In the genomic region with DNA sequence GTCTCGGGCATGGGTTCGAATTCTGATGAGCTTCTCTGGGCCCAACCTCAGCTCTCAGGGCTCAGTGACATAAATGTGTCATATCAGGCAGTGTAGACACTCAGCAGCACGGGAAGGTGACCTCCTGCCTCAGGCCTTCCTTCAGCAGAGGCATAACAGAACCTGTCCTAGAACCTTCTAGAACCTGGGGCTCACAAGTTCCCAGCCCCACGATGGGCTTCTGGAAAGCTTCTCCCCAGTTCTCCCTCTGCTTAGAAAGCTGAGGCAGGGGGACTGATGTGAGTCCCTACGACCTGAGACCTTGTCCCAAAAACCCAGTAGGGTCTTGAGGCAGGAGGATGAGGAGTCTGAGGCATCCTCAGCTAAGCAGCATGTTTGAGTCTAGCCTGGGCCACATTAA, we compare ENCODE assay signal across 9 mouse cellular contexts. TPM values are rescaled to one million over a fixed set of nuclear protein-coding genes. Genes with fewer than 3 reads are reported as not detected.
DNase-seq lines count a peak whose midpoint lies in the region; ATAC-seq and TF ChIP-seq lines count a peak whose summit lies in the region.
"Had no signal": no experiment of that assay in that cellular context is flagged by ENCODE, and none has a peak within 500 bp of the region (broad histone marks: within the 10 kb centered on the region; RNA-seq: fewer than 3 reads in every experiment).

No protein-coding gene starts in this region.

- H3K27ac ChIP-seq in forebrain, embryonic 14.5 days (ENCODE audit: low read depth, low read length): peak overlapping the region; percentile 21; the same call in 1 of the 2 replicates
- H3K27ac ChIP-seq in forebrain, embryonic 15.5 days (replicated peaks): no peak overlapping the region
- peak overlapping the region; percentile 96 for H3K27ac ChIP-seq in layer of hippocampus, adult 2 months
- H3K27ac ChIP-seq in ES-Bruce4 (ENCODE audit: insufficient read depth, low read length): 0 out of 2 replicates have a peak overlapping the region, but pooled peaks have one; percentile 8
- H3K27ac ChIP-seq in limb, embryonic 15.5 days: peak overlapping the region; percentile 93

- no peak for TF ChIP-seq POLR2A in ES-Bruce4 (IDR thresholded peaks at IDR 0.05; ENCODE audit: insufficient read depth, low read length)

- no peak overlapping the region for H3K4me2 ChIP-seq in forebrain, embryonic 14.5 days (ENCODE audit: low read length)
- no peak overlapping the region for H3K4me2 ChIP-seq in forebrain, embryonic 15.5 days (replicated peaks)
- no peak overlapping the region for H3K4me2 ChIP-seq in limb, embryonic 15.5 days

- no peaks in the 10 kb centered on the region for H3K9me3 ChIP-seq in forebrain, embryonic 14.5 days (replicated peaks; ENCODE audit: control insufficient read depth, low read length)
- H3K9me3 ChIP-seq in forebrain, embryonic 15.5 days: no peaks in the 10 kb centered on the region
- no peaks in the 10 kb centered on the region for H3K9me3 ChIP-seq in ES-Bruce4 (replicated peaks; ENCODE audit: control insufficient read depth, insufficient read depth, low read length, poor library complexity, severe bottlenecking)
- H3K9me3 ChIP-seq in limb, embryonic 15.5 days: no peaks in the 10 kb centered on the region

- DNase-seq in forebrain, embryonic 14.5 days (ENCODE audit: low spot score): no peak
- DNase-seq in layer of hippocampus, adult 2 months (ENCODE audit: low spot score in 2 of 2): no peak
- DNase-seq in layer of hippocampus, adult 8-10 months (ENCODE audit: low spot score in 2 of 2): no peak
- no peak for DNase-seq in ovary, postnatal 36 days (ENCODE audit: low spot score)
- DNase-seq: B cell, adult 2 months had no signal

- H3K36me3 ChIP-seq in forebrain, embryonic 14.5 days (ENCODE audit: control insufficient read depth, insufficient read depth, low read length): peaks cover 10% of the 10 kb centered on the region
- H3K36me3 ChIP-seq in forebrain, embryonic 15.5 days: no peaks in the 10 kb centered on the region; the same call in 1 of the 2 replicates
- no peaks in the 10 kb centered on the region for H3K36me3 ChIP-seq in ES-Bruce4 (ENCODE audit: control insufficient read depth, insufficient read depth, low read length, poor library complexity, severe bottlenecking)
- peaks cover 43% of the 10 kb centered on the region for H3K36me3 ChIP-seq in limb, embryonic 15.5 days

- no peak overlapping the region for H3K9ac ChIP-seq in forebrain, embryonic 14.5 days (ENCODE audit: low read length)
- H3K9ac ChIP-seq in forebrain, embryonic 15.5 days (replicated peaks): no peak overlapping the region
- no peak overlapping the region for H3K9ac ChIP-seq in ES-Bruce4 (ENCODE audit: low read depth, poor library complexity, severe bottlenecking)
- H3K9ac ChIP-seq in limb, embryonic 15.5 days: no peak overlapping the region

- TF ChIP-seq EP300 in ES-Bruce4 (IDR thresholded peaks at IDR 0.05; ENCODE audit: insufficient read depth, low read depth, low read length): no peak

- H3K4me3 ChIP-seq in forebrain, embryonic 14.5 days (ENCODE audit: low read depth, low read length): no peak overlapping the region
- H3K4me3 ChIP-seq in forebrain, embryonic 15.5 days: no peak overlapping the region
- H3K4me3 ChIP-seq in layer of hippocampus, adult 2 months: no peak overlapping the region
- no peak overlapping the region for H3K4me3 ChIP-seq in ES-Bruce4 (ENCODE audit: low read depth, low read length)
- H3K4me3 ChIP-seq in limb, embryonic 15.5 days: no peak overlapping the region

- no peak for TF ChIP-seq CTCF in layer of hippocampus, adult 2 months (conservative IDR thresholded peaks at IDR 0.05)
- no peak for TF ChIP-seq CTCF in ES-Bruce4 (IDR thresholded peaks at IDR 0.05; ENCODE audit: low read depth, low read length)

- peaks cover 40% of the 10 kb centered on the region for H3K4me1 ChIP-seq in forebrain, embryonic 14.5 days (ENCODE audit: control insufficient read depth, insufficient read depth, low read length)
- H3K4me1 ChIP-seq in forebrain, embryonic 15.5 days: peaks cover 73% of the 10 kb centered on the region
- H3K4me1 ChIP-seq in ES-Bruce4 (ENCODE audit: control insufficient read depth, insufficient read depth, low read length): peaks cover 45% of the 10 kb centered on the region
- peaks cover 100% of the 10 kb centered on the region for H3K4me1 ChIP-seq in limb, embryonic 15.5 days

- H3K27me3 ChIP-seq in forebrain, embryonic 14.5 days (replicated peaks; ENCODE audit: control insufficient read depth, insufficient read depth, low read length): no peaks in the 10 kb centered on the region
- H3K27me3 ChIP-seq in forebrain, embryonic 15.5 days: no peaks in the 10 kb centered on the region
- H3K27me3 ChIP-seq in ES-Bruce4 (ENCODE audit: control insufficient read depth, insufficient read depth, low read length, poor library complexity, severe bottlenecking): no peaks in the 10 kb centered on the region
- H3K27me3 ChIP-seq in limb, embryonic 15.5 days: no peaks in the 10 kb centered on the region

- ATAC-seq in forebrain, embryonic 14.5 days: no peak
- no peak for ATAC-seq in forebrain, embryonic 15.5 days (replicated peaks)
- no peak for ATAC-seq in limb, embryonic 15.5 days (ENCODE audit: insufficient number of reproducible peaks, low FRiP score, low TSS enrichment, low read depth)
- no peak for ATAC-seq in frontal cortex, adult (ENCODE audit: low TSS enrichment)

- 76% methylated on average over 5 of the region's 5 CpGs for WGBS in forebrain, embryonic 14.5 days
- 70% methylated on average over 5 of the region's 5 CpGs for WGBS in forebrain, embryonic 15.5 days
- WGBS in limb, embryonic 15.5 days: 78% methylated on average over 5 of the region's 5 CpGs

RNA-seq across cellular contexts. Expression of gene Smim24, which starts 22.3 kb away (rescaled TPM):
- polyA plus RNA-seq in forebrain, embryonic 14.5 days (2014; fragmentation: Nextera tagmentation; extraction: Ambion mirVana): 1.5 and 2.0 TPM in 2 replicates
- polyA plus RNA-seq in forebrain, embryonic 15.5 days (2015; fragmentation: Nextera tagmentation; extraction: Ambion mirVana): 1.2 and 1.8 TPM in 2 replicates
- total RNA-seq in layer of hippocampus, adult 2 months (2021): 1 to 10 TPM; 1.9 to 2.1 TPM
- 1 to 10 TPM; 1.3 to 1.7 (median 1.4) TPM for total RNA-seq in layer of hippocampus, adult 8-10 months (2022)
- 4.8 and 5.3 TPM in 2 replicates for polyA plus RNA-seq in ES-Bruce4 (2011; ENCODE audit: insufficient read depth, insufficient read length, low read depth, missing spikeins)
- polyA plus RNA-seq in limb, embryonic 15.5 days (2015; fragmentation: Nextera tagmentation; extraction: Ambion mirVana): 2.9 and 3.6 TPM in 2 replicates

RNA-seq across cellular contexts. Expression of gene Gm48552, which starts 26.3 kb away (rescaled TPM):
- polyA plus RNA-seq in forebrain, embryonic 14.5 days (2014; fragmentation: Nextera tagmentation; extraction: Ambion mirVana): 0.65 and 0.69 TPM in 2 replicates
- polyA plus RNA-seq in forebrain, embryonic 15.5 days (2015; fragmentation: Nextera tagmentation; extraction: Ambion mirVana): 2.9 and 3.1 TPM in 2 replicates
- 1 to 10 TPM; 5.5 to 8.1 TPM for total RNA-seq in layer of hippocampus, adult 2 months (2021)
- total RNA-seq in layer of hippocampus, adult 8-10 months (2022): 1 to 10 TPM; 2.9 to 9.7 (median 4.2) TPM
- polyA plus RNA-seq in ES-Bruce4 (2011; ENCODE audit: insufficient read depth, insufficient read length, low read depth, missing spikeins): 1.1 TPM in 1 of 2 replicates, not detected in the other
- 0.51 and 1.7 TPM in 2 replicates for polyA plus RNA-seq in limb, embryonic 15.5 days (2015; fragmentation: Nextera tagmentation; extraction: Ambion mirVana)

RNA-seq across cellular contexts. Expression of gene Gm48551, which starts 30.9 kb away (rescaled TPM):
- 3.6 and 4.8 TPM in 2 replicates for polyA plus RNA-seq in forebrain, embryonic 14.5 days (2014; fragmentation: Nextera tagmentation; extraction: Ambion mirVana)
- 5.4 and 6.6 TPM in 2 replicates for polyA plus RNA-seq in forebrain, embryonic 15.5 days (2015; fragmentation: Nextera tagmentation; extraction: Ambion mirVana)
- 1 to 10 TPM; 4.4 to 6.1 TPM for total RNA-seq in layer of hippocampus, adult 2 months (2021)
- 1 to 10 TPM; 2.7 to 5.5 (median 4.5) TPM for total RNA-seq in layer of hippocampus, adult 8-10 months (2022)
- polyA plus RNA-seq in ES-Bruce4 (2011; ENCODE audit: insufficient read depth, insufficient read length, low read depth, missing spikeins): 1.5 TPM in 1 of 2 replicates, not detected in the other
- polyA plus RNA-seq in limb, embryonic 15.5 days (2015; fragmentation: Nextera tagmentation; extraction: Ambion mirVana): 2.1 and 3.1 TPM in 2 replicates

RNA-seq across cellular contexts. Expression of gene Dohh, which starts 30.9 kb away (rescaled TPM):
- polyA plus RNA-seq in forebrain, embryonic 14.5 days (2014; fragmentation: Nextera tagmentation; extraction: Ambion mirVana): 78.7 and 78.8 TPM in 2 replicates
- polyA plus RNA-seq in forebrain, embryonic 15.5 days (2015; fragmentation: Nextera tagmentation; extraction: Ambion mirVana): 88.2 and 89.0 TPM in 2 replicates
- total RNA-seq in layer of hippocampus, adult 2 months (2021): 10 to 100 TPM; 75.9 to 79.7 TPM
- total RNA-seq in layer of hippocampus, adult 8-10 months (2022): 10 to 100 TPM; 64.3 to 78.5 (median 72.6) TPM
- polyA plus RNA-seq in ES-Bruce4 (2011; ENCODE audit: insufficient read depth, insufficient read length, low read depth, missing spikeins): 52.9 and 70.3 TPM in 2 replicates
- polyA plus RNA-seq in limb, embryonic 15.5 days (2015; fragmentation: Nextera tagmentation; extraction: Ambion mirVana): 79.8 and 88.7 TPM in 2 replicates

RNA-seq across cellular contexts. Expression of gene Fzr1, which starts 36.8 kb away (rescaled TPM):
- polyA plus RNA-seq in forebrain, embryonic 14.5 days (2014; fragmentation: Nextera tagmentation; extraction: Ambion mirVana): 101 and 109 TPM in 2 replicates
- polyA plus RNA-seq in forebrain, embryonic 15.5 days (2015; fragmentation: Nextera tagmentation; extraction: Ambion mirVana): 133 and 135 TPM in 2 replicates
- total RNA-seq in layer of hippocampus, adult 2 months (2021): 10 to 100 TPM; 70.1 to 72.0 TPM
- 10 to 100 TPM; 64.6 to 72.1 (median 67.2) TPM for total RNA-seq in layer of hippocampus, adult 8-10 months (2022)
- 47.8 and 51.4 TPM in 2 replicates for polyA plus RNA-seq in ES-Bruce4 (2011; ENCODE audit: insufficient read depth, insufficient read length, low read depth, missing spikeins)
- 82.2 and 90.9 TPM in 2 replicates for polyA plus RNA-seq in limb, embryonic 15.5 days (2015; fragmentation: Nextera tagmentation; extraction: Ambion mirVana)
